Mouse (Mus musculus) liver, postnatal 0 days (tissue): ENCODE measurements at regions not wholly inside any gene's neighbourhood (a gene's known extent, or its start where the extent isn't known, plus 50 kb on each side); places are given as distances from the start of the nearest gene placed in this dataset.

Experiments
- CTCF ChIP-seq: sonication (generic); IDR thresholded peaks from 2 replicates; pipeline ENCODE4 v1.5.1; 2016; ENCODE audit warnings: antibody characterized with exemption, low read depth
- EP300 ChIP-seq: IDR thresholded peaks from 2 replicates; pipeline ENCODE4 v1.6.1; 2016; ENCODE audit warnings: antibody characterized with exemption, low read depth, mild to moderate bottlenecking

GRCm38 (mm10) chr9:52261538-52261937 is 93.2 kb upstream of the Zc3h12c start:
- no peak for TF ChIP-seq CTCF
- TF ChIP-seq EP300, result no peak
